Mouse (Mus musculus): Measurements from ENCODE around the gene Elmsan1.

Elmsan1 gene

DNA sequence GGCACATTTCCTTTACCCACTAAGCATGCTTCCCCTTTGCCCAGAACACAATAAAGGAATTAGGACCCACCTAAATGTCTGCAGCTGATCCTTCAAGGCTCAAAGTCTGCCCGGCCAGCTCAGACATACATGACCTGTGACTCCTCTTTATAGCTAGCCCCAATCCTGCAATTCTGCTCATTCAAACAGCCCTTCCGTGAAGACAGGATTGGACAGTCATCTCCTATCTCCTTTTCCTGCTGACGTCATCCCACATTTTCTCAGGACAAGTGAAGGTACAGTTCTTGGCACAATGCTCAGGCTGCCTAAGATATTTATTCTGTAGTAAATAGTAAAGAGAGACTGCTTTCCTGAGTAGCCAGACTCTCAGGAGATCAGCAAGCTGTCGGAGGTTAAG lies 1.6 kb downstream of the Elmsan1 start:
- no peak for ATAC-seq (ENCODE audit: insufficient number of reproducible peaks, low FRiP score, low TSS enrichment)

- no peak for ATAC-seq (ENCODE audit: insufficient number of reproducible peaks, low FRiP score, low TSS enrichment)
Measured at GRCm38 (mm10) chr12:84215758-84216440, 2.8 kb downstream of the Elmsan1 start.

GRCm38 (mm10) chr12:84214495-84215175 lies 4.0 kb downstream of the Elmsan1 start:
- no peak for ATAC-seq (ENCODE audit: insufficient number of reproducible peaks, low FRiP score, low TSS enrichment)

GRCm38 (mm10) chr12:84212297-84212696 lies 6.4 kb downstream of the Elmsan1 start:
- no peak for ATAC-seq (ENCODE audit: insufficient number of reproducible peaks, low FRiP score, low TSS enrichment)

GRCm38 (mm10) chr12:84211021-84211538 lies 7.6 kb downstream of the Elmsan1 start:
- no peak for ATAC-seq (ENCODE audit: insufficient number of reproducible peaks, low FRiP score, low TSS enrichment)

GRCm38 (mm10) chr12:84210288-84210687 lies 8.4 kb downstream of the Elmsan1 start:
- ATAC-seq (ENCODE audit: insufficient number of reproducible peaks, low FRiP score, low TSS enrichment) = no peak

- no peak for ATAC-seq (ENCODE audit: insufficient number of reproducible peaks, low FRiP score, low TSS enrichment)
Measured at GRCm38 (mm10) chr12:84209093-84209492, 9.6 kb downstream of the Elmsan1 start.

DNA sequence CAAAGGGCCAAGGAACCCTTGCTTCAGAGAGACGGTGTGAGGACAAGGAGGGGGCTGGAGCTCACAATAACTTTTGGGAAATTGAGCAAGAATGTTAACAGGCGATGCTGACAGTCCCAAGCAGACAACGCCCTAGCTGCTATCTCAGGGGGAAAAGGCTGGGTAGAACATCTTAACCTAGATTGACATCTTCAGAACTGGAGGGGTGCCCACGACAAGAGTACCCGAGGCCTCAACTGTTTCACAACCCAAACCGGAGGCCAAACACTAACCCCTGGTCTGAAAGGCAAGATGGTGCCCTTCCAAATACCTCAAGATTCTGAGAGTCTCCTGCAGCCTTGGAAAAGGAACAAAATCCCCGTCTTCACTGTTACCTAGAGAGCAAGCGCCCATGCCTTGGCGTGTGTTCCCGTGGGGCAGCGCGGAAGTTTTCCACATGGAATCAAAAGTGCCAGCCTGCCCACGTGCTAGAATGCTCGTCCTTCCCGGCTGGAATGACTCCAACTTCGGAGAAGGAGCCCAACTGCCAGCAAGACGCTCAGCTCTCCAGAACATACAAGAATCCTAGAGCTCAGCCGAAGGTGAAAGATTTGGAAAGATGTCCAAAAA lies 11.4 kb downstream of the Elmsan1 start:
- no peak for ATAC-seq (ENCODE audit: insufficient number of reproducible peaks, low FRiP score, low TSS enrichment)

DNA sequence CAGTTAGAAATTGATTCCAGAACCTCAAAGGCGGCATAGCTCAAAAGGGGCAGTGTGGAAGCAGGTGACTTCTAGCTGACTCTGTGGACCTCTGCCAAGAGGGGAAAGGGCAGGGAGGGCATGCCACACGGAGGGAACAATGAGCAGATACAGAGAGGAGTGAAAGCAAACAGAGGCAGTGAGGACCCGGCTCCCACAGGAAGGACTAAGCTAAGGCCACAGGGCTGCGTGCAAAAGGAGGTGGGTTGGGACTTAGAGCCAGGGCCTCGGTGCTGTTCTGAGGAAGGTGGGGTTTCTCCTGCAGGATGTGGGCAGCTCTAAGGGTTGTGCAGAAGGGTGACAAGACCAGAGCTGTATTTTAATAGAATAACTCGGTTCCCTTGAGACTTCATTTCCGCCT lies 12.2 kb downstream of the Elmsan1 start:
- ATAC-seq (ENCODE audit: insufficient number of reproducible peaks, low FRiP score, low TSS enrichment) = no peak

DNA sequence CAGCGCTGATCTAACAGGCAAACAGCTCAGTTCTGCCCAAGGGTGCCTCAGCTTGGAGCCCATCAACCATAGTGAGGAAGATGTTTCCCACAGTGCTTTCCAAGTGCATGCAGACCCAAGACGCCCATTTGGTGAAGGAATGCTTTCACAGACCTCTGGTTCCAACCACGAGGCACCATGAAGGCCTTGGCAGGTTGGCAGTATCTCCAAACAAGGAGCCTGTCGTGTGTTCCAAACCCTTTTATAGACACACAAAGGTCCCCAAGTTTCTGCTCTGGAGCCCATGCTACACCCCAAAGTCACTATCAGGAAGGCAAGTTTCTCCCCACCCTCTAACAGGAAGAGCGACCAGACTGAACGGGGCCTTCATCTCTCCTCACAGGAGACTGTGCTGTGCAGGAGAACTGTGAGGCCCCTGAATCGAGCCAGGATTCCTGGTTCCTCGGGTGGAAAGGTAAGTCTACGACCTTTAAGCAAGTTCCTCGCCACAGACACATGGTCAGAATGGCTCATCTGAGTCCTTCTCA lies 13.0 kb downstream of the Elmsan1 start:
- no peak for ATAC-seq (ENCODE audit: insufficient number of reproducible peaks, low FRiP score, low TSS enrichment)

GRCm38 (mm10) chr12:84204662-84205061 lies 14.0 kb downstream of the Elmsan1 start:
- no peak for ATAC-seq (ENCODE audit: insufficient number of reproducible peaks, low FRiP score, low TSS enrichment)

DNA sequence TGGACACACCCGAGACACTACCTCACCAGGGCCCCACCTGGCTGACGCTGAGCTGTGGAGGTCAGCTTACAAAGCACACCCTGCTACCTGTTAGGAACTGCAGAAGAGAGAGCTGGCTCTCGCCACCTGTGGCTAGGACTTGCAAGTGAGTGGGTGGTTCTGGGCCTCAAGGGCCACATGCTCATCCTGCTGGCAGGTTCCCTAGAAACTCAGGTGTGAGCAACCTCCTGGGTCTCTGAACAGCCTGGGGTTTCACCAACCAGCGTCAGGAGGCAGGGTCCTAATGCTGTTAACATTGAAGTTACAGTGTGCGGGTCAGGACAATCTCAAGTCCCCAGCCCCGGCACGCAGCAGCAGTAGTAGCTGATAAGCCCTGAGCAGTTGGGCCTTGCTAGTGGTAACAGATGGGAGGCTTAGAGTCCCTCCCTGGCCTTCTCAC lies 14.9 kb downstream of the Elmsan1 start:
- no peak for ATAC-seq (ENCODE audit: insufficient number of reproducible peaks, low FRiP score, low TSS enrichment)

DNA sequence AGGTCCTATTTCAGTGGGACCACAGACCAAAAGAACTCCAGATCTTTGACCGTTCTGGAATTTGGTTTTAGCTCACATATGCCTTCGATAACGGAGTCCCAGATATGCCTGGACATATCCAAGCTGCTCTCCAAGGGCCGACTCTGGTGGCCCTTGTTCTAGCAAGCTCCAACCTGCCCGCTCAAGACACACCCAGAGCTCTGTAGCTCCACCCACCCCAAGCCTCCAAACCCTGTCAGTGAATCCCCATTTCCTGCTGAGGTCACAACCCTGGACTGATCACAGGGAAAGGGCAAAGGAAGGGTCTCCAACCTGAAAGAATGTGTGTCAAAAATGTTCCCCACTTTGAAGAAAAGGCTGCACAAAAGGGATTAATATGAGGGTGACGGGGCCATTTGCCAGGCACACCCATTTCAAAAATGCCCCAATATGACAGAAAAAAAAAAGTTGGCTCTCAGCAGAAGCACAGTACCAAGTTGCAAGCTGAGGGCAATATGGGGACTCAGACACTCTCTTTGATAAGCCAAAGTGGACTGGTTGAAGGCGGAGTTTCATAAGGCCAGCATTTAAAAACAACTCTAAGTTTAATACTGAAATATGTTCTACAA lies 15.4 kb downstream of the Elmsan1 start:
- ATAC-seq (ENCODE audit: insufficient number of reproducible peaks, low FRiP score, low TSS enrichment) = no peak

DNA sequence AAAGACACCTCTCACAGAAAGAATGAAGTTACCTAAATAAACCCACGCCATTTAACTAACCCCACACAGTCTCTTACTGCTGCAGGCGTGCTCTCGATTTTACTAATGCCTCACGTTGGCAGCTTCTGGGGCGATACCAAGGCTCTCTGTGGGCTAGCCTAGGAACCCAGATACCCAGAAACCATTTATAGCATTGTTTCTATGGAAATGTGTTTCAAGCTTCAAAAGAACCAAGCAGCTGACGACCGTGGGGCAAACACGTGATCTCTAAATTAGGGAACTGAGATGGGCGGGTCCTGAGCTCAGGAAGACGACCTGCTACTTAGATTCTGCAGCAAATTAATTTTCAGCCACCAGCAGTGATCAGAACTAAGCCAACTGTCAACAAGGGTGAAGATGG lies 16.1 kb downstream of the Elmsan1 start:
- no peak for ATAC-seq (ENCODE audit: insufficient number of reproducible peaks, low FRiP score, low TSS enrichment)

DNA sequence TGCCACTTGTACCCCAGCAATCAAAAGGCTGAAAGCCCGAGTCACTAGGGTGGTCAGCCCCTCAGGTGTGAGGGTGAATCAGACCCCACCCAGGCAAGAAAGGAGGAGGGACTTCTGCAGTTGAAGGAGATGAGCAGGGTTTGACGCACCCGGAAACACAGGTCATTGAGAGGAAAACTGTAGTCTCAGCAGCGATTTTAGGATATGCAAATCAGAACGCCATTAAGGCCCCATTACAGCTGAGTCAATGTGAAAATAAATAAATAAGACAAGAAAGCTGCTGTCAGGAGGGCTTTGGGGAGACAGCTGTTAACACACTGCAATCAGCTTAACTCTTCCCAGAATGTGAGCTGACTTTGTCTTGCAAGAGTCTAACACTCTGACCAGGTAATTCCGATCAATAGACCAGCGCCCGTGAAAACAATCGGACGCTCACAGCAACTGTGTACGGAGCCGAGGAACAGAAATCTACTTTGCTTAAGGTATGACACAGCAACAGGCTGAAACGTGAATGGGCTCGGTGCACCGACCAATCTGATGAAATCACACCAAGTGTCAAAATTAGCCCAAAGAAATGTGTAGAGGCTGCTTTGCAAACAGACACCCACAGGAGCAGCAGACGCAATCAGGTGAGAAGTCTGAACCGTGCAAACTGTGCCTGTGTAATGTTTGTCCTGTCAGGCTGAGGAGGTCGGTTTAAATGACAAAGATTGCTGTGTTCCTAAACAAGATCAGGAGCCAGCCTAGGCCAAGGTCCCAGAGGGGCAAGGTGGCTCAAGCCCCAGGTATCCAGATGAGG lies 16.8 kb downstream of the Elmsan1 start:
- no peak for ATAC-seq (ENCODE audit: insufficient number of reproducible peaks, low FRiP score, low TSS enrichment)

- no peak for ATAC-seq (ENCODE audit: insufficient number of reproducible peaks, low FRiP score, low TSS enrichment)
Measured at GRCm38 (mm10) chr12:84201222-84201621, 17.5 kb downstream of the Elmsan1 start.

DNA sequence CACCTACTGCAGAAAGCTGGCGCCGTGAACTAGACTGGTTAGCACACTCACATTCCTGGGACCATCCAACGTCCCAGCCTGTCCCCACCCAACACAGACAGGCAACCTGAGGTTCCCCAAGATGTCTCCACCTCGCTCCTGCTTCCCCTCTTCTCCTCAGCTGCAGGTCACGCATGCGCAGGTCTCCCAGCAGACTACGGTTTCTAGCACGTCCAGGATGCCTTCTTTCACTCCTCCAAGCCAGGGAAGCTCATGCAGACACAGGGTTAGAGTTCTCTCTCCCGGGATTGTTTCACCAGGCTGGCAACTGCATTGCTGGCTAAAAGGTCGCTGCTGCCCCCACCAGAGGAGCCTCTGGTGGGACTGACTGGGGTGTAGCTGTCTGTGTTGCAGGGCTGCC lies 19.8 kb downstream of the Elmsan1 start:
- ATAC-seq (ENCODE audit: insufficient number of reproducible peaks, low FRiP score, low TSS enrichment) = no peak

DNA sequence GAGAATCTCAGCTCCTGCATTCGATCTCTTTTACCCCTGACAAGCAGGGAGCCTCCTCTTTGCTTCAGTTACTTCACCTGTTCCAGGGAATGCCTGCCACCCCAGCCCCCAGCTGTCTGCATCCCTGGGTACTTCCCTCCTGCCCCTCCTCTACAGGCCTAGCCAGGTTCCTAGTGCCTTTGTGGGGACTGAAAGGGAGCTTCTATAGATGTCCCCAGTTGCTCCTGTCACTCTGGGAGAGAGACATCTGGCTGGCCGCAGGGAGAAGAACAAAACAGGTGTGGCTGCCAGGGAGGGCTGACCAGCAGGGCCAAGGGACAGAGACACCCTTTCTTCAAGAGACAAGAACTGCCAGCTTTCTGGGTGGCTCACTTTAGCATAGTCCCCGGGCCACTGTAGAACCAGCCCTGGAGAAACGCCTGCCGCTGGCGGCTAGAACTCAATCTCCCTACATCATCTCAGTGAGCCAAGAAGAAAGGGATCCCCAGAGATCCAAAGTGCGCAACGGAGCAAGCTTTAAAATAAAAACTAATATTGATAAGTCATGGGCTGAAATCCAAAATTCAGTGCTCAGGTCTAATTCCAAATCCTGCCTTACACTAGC lies 20.5 kb downstream of the Elmsan1 start:
- no peak for ATAC-seq (ENCODE audit: insufficient number of reproducible peaks, low FRiP score, low TSS enrichment)

DNA sequence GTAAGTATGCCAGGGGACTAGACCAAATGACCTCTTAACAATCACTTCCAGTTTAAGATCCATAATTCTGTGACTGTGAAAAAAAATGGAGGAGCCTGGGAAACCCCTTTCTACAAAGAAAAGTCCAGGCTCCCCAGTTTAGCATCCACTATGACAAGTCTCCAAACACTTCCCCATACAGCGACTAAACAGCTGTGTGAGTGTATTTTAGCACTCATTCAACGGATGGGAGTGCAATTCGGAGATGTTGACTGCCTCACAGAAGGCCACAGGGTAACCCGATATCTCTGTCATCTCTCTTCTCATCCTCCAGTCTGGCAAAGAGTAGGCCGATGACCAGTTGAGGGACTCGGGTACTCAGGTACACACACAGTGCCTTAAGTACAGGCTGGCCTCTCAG lies 23.5 kb downstream of the Elmsan1 start:
- ATAC-seq (ENCODE audit: insufficient number of reproducible peaks, low FRiP score, low TSS enrichment) = no peak

Measured in cerebellum, adult (tissue).